Mouse (Mus musculus) gastrocnemius, postnatal 10 days (tissue): ENCODE measurements around the gene F13a1. TPM values are rescaled to one million over a fixed set of nuclear protein-coding genes. Genes with fewer than 3 reads are reported as not detected.

Experiments used
- DNase-seq: peaks from one replicate; pipeline ENCODE4 v3.0.0; 2021; ENCODE audit warnings: mixed read lengths
- long read RNA-seq, 2 experiments: library from polyadenylated mRNA; stranded (forward); transcript quantifications; one replicate each; pipeline ENCODE4 v2.0.0; 2021
- total RNA-seq, 2 experiments: library from RNA; stranded (reverse); gene quantifications; 2 replicates each; pipeline ENCODE4 v1.2.3; 2021

Gene F13a1
- total RNA-seq, result 10 to 100 TPM; 17.6 to 21.3 TPM
- long read RNA-seq, experiment 1, transcript F13a1-201 (15 exons, 3,952 nt), result major isoform, 9 of 9 reads
- long read RNA-seq, experiment 1, partial matches to known transcripts, result 0 of 9 reads
- long read RNA-seq, experiment 1, other reads (novel, unspliced or antisense), result 0 of 9 reads
- long read RNA-seq, experiment 2, transcript F13a1-201 (15 exons, 3,952 nt), result major isoform, 9 of 11 reads
- long read RNA-seq, experiment 2, partial matches to known transcripts, result 2 of 11 reads
- long read RNA-seq, experiment 2, other reads (novel, unspliced or antisense), result 0 of 11 reads

- no peak for DNase-seq
Observed at GRCm38 (mm10) chr13:37050126-37050525, at the start of gene F13a1. Gene F13a1 (minus strand): TSS chr13:37050244.

- no peak for DNase-seq
Observed at GRCm38 (mm10) chr13:37091620-37092019, 41.6 kb upstream of the F13a1 start.

GRCm38 (mm10) chr13:37089104-37089503, 39.1 kb upstream of the F13a1 start:
- no peak for DNase-seq

DNA sequence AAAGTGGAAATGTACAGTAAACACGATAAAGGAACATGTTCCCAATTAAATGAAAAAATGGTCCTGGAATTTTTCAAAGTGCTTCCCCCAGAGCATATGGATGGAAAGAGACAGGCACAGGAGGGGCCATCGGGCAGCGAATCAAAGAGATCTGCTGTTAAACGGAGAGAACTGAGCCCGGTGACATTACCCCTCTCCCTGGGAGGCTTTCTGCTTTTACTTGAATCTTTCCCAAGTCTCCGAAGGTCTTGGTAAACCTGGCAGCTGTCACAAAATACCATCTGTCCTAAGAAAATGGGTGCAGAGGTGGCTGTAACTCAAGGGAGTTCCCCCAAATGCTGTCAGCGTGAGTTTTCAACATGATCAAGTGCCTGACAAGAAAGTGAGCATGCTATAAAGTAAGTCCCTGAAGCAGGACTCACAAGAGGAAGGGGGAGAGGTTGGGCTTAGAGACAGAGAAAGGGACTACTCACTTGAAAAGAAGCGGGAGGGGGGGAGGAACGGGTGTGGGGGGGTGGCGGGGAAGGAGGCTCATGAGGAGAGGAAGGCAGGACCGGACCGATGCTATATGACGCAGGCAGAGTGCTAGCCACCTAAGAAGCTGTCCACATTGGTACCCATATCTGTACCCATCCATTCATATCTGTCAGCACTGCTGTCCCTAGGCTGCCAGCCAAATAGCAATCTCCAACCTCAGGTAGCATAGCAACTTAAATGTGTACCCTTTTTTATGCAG, 31.6 kb upstream of the F13a1 start:
- DNase-seq, result no peak

GRCm38 (mm10) chr13:37071390-37071789, 21.3 kb upstream of the F13a1 start:
- DNase-seq, result no peak

DNA sequence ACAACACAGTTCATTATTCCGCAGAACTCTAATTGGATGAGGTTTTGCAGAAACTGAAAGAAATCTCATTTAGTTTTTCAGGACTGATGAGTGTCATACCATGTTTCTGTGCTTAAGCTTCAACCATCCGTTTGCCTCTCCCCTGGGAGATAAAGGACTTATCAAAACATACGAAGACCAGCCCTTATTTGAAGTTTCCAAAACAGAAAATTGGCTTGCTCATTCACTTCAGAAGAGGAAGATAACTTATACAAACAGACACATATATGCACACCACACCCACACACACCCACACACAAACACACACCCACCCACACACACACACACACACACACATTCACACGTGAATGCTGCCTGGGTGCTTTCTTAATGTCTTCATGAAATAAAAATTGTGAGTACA, 20.8 kb upstream of the F13a1 start:
- DNase-seq, result no peak

GRCm38 (mm10) chr13:37060810-37061209, 10.8 kb upstream of the F13a1 start:
- no peak for DNase-seq

DNA sequence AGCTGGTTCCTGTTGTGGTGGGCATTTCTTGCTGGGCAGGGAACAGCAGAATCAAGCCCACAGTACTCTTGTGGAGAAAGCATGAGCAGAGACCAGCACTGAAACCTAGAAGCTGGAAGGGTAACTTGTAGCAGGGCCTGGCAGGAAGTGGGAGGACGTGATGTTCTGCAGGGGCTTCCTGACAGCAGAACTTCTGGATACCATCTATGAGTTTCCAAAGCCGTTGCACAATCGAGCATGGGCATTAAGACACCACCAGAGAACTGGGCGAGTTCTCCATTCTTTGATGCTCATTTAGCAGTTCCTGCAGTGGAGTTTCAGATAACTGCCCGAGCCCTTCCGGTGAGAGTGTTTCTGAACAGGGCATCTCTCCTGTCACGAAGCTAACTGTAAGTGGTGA, 6.6 kb upstream of the F13a1 start:
- no peak for DNase-seq

- DNase-seq, result no peak
Observed at GRCm38 (mm10) chr13:37049631-37050030, 413 bp downstream of the F13a1 start.

DNA sequence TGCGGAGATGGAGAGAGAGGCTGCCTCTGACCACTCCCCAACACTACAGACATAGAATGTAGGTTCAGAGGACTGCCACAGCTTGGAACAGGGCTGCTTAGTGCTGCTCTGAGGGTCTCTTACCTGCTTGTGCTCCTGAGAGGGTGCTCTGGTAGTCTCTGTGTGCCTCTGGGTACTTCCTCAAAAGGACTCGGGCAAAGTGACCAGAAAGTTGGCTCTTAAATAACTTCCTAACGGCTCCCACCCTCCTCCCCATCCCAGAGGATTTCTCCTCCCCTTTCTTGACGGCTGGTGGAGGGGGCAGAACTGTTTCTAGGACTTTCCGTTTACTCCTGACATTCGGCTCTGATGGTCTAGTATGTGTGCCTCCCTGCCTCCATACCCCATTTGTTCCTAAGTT, 1.0 kb downstream of the F13a1 start:
- DNase-seq, result no peak

DNA sequence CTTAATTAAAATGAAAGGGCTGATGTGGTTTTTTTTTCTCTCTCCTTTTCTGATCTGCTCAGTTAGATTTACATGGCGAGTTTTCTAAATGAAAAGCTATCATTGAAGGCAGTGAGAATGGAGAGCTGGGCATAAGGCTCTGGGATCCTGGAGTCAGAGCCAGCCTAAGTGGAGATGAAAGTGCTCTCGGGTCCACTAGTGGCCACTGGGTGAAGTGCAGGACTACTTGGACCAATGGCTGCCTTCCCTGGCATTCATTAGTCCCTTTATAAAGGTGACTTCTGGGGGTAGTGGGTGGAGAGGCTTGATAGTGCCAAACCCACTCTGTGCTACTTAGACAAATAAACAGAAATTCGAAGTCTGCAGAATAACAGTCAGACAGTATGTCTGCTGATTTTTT, 5.0 kb downstream of the F13a1 start:
- peak; percentile 13 for DNase-seq

- DNase-seq, result no peak
Observed at GRCm38 (mm10) chr13:37034745-37035144, 15.3 kb downstream of the F13a1 start.

GRCm38 (mm10) chr13:37025996-37026579, 24.0 kb downstream of the F13a1 start:
- no peak for DNase-seq

- no peak for DNase-seq
Observed at GRCm38 (mm10) chr13:37021575-37021974, 28.5 kb downstream of the F13a1 start.

DNA sequence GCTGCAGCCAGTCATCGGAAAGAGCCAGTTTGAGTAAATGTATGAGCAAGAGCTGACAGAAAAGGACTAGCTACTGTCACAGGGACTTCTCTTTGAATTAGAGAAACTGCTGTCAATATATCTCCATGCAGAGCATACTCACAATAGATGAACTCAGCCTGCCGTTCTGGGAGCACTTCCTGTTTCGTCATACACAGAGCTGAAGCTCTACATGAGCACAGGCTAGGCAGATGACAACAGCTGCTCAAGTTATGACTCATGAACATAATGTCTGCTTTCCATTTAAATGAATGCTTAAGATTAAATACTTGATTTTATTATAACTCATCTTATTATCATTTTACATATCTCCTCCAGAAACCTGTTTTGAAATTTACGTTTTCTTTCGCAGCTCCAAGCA, 39.3 kb downstream of the F13a1 start:
- no peak for DNase-seq

DNA sequence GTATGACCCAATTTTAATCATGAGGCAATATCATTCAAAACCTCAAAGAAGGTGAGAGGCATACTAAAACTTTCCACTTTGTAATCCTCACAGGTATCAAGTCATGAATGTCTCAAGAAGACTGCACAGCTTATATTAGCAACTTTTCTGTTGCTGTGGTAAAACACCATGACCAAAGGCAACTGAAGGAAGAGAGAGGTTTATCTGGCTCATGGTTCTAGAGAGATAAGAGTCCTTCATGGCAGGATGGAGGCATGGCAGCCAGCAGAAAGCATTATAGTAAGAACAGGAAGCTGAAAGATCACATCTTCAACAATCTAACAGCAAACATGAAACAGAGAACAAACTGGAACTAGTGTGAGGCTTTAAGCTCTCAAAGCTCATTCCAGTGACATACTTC, 43.8 kb downstream of the F13a1 start:
- DNase-seq, result no peak

- no peak for DNase-seq
Observed at GRCm38 (mm10) chr13:36999210-36999705, 50.8 kb downstream of the F13a1 start.

- no peak for DNase-seq
Observed at GRCm38 (mm10) chr13:36993593-36993992, 56.5 kb downstream of the F13a1 start.

GRCm38 (mm10) chr13:36988392-36988791, 61.7 kb downstream of the F13a1 start:
- no peak for DNase-seq

- DNase-seq, result no peak
Observed at GRCm38 (mm10) chr13:36973016-36973415, 77.0 kb downstream of the F13a1 start.

DNA sequence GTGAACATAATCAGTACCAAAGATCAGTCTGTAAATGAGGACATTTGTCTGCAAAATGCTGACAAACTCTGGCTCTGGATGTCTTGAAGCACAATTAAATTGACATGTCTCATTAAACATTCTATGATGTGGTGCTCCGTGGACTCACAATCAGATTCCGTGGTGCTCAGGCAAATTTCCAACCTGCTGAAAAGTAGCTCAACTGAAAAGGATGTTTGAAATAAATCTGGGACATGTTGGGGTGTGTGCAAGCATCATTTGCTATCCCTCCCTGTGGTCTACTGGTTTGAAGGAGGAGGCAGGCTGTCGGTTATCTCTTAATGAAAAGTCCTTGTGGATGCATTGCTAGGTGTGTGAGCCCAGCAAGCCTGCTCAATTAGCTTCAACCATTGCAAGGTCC, 77.8 kb downstream of the F13a1 start:
- DNase-seq, result no peak

- DNase-seq, result peak; percentile 7
Observed at GRCm38 (mm10) chr13:36962926-36963325, 87.1 kb downstream of the F13a1 start.

DNA sequence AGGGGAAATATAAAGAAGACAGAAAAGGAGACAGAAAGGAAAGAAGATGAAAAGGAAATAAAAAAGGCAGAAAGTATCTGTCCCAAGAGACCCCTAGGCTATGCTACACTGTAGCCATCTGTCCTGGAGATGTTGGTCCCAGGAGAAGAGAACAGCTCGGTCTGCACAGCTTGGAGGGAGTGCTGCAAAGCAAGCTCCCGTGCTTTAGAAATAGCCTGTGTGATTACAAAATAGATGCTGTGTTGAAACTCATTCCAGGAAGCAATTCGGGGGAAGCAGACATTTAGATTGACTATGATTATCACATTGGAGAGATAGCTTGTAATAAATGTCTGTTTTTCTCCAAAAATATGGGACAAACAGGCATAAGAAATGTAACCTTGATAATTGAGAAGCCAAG, 91.0 kb downstream of the F13a1 start:
- no peak for DNase-seq
